Mouse (Mus musculus) ovary, adult 18-20 months (tissue): Measurements from ENCODE around the gene Gm14569.
A peak's percentile ranks its signal among the peaks of the same experiment; 100 is the strongest.

ENCODE experiments used
- DNase-seq: peaks from one replicate; pipeline ENCODE4 v3.0.0; 2022; ENCODE audit warnings: low spot score, mixed read lengths

The Gm14569 gene

GRCm38 (mm10) chrX:36491730-36492129, at the start of gene Gm14569:
Gene Gm14569 (minus strand): TSS chrX:36491830.
- no peak for DNase-seq

DNA sequence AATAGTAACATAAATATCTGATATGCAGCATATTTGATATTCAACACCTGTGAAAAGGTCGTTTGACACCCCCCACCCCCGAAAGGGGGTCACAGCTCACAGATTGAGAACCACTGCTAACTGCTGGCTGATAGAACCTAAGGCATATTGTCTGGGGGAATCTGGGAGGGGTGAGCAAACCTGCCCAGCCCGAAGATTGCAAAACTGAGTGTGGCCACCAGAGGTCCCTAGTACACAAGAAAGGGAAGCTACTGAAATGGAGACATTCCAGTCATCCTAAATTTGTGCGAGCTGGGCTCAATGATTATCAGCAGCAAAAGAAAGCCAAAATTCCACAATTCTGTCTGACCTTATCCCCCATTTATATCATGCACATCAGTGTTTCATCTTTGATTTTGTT, 42.9 kb upstream of the Gm14569 start:
- DNase-seq, result peak; percentile 25

- DNase-seq, result no peak
These were observed 42.1 kb upstream of the Gm14569 start for GRCm38 (mm10) chrX:36533744-36534143.

DNA sequence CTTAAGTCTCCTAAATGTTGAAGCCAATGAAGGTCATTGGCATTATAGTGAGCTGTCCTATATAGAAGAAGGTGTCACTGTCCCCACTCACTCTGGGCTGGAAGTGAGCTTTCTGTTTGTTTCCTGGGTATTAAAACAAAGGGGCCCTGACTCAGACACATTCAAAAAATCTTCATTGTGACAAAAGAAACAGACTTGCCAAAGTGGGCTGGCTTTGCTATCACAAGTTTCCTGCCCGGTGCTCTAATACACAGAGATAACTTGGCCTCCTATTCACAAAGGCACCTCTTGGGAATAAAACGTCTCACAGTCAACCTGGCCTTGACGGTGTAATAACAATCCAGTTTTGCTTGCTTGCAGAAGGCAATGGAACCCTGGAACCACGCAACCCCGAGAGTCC, 38.6 kb upstream of the Gm14569 start:
- no peak for DNase-seq

DNA sequence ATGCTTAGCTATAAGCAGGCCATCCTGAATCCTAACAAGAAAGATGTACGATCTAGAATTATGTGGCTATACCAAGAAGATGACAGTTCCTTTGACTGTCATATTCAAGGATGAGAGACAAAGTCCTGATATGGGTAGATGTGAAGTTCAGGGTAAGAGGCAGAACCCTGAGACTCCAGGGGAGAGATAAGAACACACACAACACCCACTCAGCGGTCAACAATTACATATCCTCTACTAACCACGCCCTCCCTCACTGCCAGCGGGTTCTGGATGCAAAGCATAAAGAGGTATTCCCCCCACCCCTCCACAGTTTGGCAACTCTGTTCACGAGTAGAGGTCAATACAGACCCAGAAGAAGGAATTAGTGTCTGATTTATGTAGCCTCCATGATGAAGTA, 32.1 kb upstream of the Gm14569 start:
- no peak for DNase-seq

GRCm38 (mm10) chrX:36513726-36514125, 22.1 kb upstream of the Gm14569 start:
- peak; percentile 9 for DNase-seq

GRCm38 (mm10) chrX:36513231-36513630, 21.6 kb upstream of the Gm14569 start:
- peak; percentile 16 for DNase-seq

GRCm38 (mm10) chrX:36506863-36507262, 15.2 kb upstream of the Gm14569 start:
- DNase-seq, result no peak

GRCm38 (mm10) chrX:36489506-36489905, 2.1 kb downstream of the Gm14569 start:
- no peak for DNase-seq

- DNase-seq, result no peak
These were observed 3.6 kb downstream of the Gm14569 start for GRCm38 (mm10) chrX:36487996-36488395.

DNA sequence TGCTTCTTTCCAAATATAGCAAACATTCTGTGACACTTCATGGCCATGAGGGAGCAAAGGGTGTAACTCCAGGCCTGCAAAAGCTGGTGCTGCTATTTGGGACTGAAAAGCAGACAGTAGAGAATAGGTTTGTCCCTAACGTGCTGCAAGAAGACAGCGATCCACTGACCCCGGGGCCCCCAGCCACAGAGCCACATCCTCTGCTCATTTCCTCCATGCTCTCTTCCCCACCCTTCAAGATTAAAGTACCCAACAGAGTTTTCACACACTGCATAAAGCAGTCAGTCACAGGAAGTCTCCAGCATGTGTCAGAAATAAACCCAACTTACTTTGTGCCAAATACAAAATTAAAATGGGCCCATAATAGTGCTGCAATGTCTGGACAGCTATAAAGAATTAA, 16.8 kb downstream of the Gm14569 start:
- DNase-seq, result no peak

DNA sequence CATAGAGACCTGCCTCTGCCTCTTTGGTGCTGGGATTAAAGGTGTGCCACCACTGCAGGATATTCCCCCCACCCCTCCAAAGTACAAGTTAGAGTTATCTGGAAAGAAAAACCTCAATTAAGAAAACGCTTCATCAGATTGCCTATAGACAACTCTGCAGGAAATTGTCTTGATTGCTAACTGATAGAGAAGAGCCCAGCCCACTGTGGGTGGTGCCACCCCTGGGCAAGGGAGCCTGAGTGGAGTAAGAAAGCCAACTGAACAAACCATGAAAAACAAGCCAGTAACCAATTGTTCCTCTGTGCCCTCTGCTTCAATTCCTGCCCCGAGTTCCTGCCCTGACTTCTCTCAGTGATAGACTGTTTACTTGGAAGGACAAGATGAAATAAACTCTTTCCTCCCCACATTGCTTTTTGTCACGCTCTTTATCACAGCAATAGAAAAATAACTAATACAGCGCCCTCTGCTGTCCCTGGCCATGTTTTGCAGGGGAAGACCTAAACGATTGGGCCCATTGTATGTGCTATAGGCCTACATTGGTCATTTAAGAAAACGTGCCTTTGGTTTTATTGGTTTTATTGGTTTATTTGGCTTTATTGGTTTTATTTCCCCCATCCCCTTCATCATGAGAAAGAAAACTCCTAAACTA, 17.4 kb downstream of the Gm14569 start:
- no peak for DNase-seq

DNA sequence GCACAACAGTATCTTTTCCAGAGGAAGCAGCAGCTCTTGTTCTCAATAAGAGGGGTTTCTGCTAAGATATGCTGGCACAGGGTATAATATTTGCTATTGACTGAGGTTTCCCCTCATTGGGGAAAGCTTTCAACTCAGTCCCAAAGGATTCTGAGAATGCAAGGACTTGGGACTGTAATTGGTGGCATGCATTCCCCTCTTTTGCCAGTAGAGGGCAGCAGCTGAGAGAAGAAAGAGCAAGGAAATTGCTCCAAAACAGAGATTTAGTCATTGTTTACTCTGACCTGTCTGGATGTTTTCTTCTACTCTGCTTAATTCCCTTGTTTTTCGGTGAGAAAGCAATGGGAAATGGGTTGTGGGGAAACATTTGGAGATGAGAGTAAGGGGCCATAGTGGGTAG, 35.6 kb downstream of the Gm14569 start:
- DNase-seq, result no peak

DNA sequence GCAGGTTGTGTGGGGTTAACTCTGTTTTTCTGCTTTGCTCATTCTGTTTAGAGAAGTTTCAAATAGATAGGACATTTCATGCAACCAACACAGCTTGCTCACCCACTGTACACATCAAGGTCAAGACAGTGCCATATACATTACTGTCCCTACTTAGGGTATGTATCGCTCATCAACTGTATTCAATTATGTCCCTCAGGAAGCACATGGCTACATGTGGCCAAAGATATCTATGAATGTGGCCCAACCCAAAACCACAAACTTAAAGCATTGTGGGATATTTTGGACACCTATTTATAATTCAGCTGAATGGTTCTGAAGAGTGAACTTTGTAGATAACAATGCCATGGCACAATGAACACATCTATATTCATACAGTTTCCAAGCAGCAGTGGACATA, 53.7 kb downstream of the Gm14569 start:
- no peak for DNase-seq

- no peak for DNase-seq
These were observed 56.6 kb downstream of the Gm14569 start for GRCm38 (mm10) chrX:36434993-36435392.

DNA sequence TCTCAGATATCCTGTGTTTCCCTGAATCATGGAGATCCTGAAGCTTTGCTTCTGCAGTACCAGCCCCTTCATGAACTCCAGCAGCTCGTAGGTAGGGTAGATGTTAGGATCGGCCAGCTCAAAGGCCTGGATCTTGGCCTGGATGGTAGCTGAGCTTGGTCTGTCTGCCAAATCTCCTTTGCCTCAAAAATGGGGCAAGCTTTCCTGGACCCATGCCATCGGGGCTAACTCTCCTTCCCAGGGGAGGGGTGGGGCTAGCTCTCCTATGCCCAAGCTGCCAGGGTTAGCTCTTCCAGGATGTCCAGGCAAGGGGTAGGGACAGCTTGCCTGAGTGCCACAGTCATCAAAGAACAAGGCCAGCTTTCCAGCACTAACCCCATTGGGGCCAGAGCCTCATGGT, 72.5 kb downstream of the Gm14569 start:
- DNase-seq, result no peak

GRCm38 (mm10) chrX:36402316-36402715, 89.3 kb downstream of the Gm14569 start:
- DNase-seq, result no peak

- DNase-seq, result no peak
These were observed 90.7 kb downstream of the Gm14569 start, which contains the start of gene Gm6268 for GRCm38 (mm10) chrX:36400980-36401379. Gene Gm6268 (plus strand): TSS chrX:36401280.

DNA sequence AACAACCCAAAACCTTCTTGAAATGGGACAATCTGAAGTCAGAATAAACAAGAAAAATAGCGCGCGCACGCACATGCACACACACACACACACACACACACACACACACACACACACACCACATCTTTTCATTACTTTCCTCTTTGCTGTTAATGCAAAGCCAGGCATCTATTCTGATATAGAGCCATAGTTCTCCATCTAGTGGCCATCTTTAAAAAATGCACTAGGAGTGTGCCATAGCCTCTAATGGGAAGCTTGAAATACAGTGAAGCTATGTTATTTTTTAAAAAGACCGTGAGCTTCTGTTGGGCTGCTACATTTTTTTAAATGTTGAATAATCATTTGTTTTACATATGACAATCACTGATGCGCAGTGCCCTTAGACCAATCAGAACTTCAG, 98.4 kb downstream of the Gm14569 start:
- DNase-seq, result no peak

DNA sequence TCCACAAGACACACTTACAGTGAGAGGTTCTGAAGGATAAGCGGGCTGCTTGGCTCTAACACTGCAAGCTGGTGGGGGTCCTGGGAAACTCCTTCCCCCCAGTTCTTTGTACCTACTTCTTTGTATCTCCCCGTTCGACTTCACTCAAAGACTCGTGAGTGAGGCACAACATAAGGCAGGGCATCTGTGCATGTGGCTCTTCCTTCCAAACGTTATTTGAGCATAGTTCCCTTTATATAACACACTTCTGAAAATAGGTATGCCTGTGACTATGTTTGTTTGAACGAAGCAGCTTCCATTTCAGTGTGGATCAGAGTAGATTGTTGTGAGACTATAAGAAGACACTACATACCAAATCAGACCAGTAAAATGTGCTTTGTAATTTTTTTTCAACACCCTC, 99.0 kb downstream of the Gm14569 start:
- no peak for DNase-seq

DNA sequence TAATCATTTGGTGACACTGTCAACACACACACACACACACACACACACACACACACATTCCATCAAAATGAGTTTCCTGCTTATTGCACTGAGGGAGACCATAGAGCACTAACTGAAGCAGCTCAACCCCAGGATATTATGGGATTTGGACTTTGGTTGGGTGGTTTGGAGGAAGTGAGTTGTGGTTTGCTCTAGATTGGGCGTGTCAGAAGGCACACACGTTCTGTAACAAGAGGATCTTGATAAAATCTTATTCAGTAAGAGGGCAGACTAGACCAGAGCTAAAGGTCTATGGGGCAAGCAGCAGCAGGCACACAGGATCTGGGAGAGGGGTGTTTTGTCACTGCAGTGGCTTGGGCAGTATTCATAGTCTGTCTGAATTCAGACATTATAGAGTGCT, 101.1 kb downstream of the Gm14569 start:
- no peak for DNase-seq

- no peak for DNase-seq
These were observed 101.7 kb downstream of the Gm14569 start for GRCm38 (mm10) chrX:36389971-36390370.

DNA sequence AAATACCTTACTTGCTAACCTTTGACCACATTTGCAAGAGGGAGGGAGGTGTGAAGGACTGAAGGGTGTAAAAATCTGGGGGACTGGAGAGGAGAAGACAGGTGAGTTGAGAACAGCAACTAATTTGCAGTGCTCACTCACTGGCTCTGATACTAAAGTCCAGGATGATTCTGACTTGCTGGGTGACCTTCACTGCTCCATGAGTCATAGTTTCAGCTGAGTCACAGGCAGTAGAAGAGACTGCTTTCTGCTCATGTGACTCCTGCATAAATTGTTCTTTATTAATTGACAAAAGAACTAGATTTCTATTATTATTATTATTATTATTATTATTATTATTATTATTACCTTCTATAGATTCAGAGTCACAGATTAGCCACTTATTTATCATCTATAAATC, 106.3 kb downstream of the Gm14569 start:
- DNase-seq, result no peak
